Mouse (Mus musculus) forebrain, embryonic 12.5 days (tissue): ENCODE measurements around the gene Rbfox3. TPM values are rescaled to one million over a fixed set of nuclear protein-coding genes. Genes with fewer than 3 reads are reported as not detected.
A peak's percentile ranks its signal among the peaks of the same experiment; 100 is the strongest.

Experiments
- ATAC-seq: fragments of 200-750 bp; cut with Nextera tagmentation; 2 replicates; pipeline ENCODE4 v1.8.0; 2017; ENCODE audit warnings: moderate TSS enrichment; ENCODE audit not compliant: low FRiP score
- H3K27ac ChIP-seq: fragments of 300-500 bp; sonication (generic); 2 replicates; pipeline ENCODE4 v1.5.1; 2016; ENCODE audit warnings: mild to moderate bottlenecking
- H3K27me3 ChIP-seq: fragments of 300-500 bp; sonication (generic); 2 replicates; pipeline ENCODE4 v1.6.1; 2016; ENCODE audit warnings: mild to moderate bottlenecking
- H3K36me3 ChIP-seq: fragments of 300-500 bp; sonication (generic); replicated peaks from 2 replicates; pipeline ENCODE4 v1.6.1; 2016; ENCODE audit warnings: mild to moderate bottlenecking
- H3K4me1 ChIP-seq: fragments of 300-500 bp; sonication (generic); 2 replicates; pipeline ENCODE4 v1.6.1; 2016
- H3K4me2 ChIP-seq: fragments of 300-500 bp; sonication (generic); 2 replicates; pipeline ENCODE4 v1.6.1; 2016; ENCODE audit warnings: mild to moderate bottlenecking, moderate library complexity
- H3K4me3 ChIP-seq: fragments of 300-500 bp; sonication (generic); replicated peaks from 2 replicates; pipeline ENCODE4 v1.5.1; 2016; ENCODE audit warnings: mild to moderate bottlenecking
- H3K9ac ChIP-seq: fragments of 300-500 bp; sonication (generic); 2 replicates; pipeline ENCODE4 v1.6.1; 2016; ENCODE audit warnings: mild to moderate bottlenecking
- H3K9me3 ChIP-seq: fragments of 300-500 bp; sonication (generic); 2 replicates; pipeline ENCODE4 v1.6.1; 2016
- WGBS: fragments of 180-500 bp; shearing (Covaris S2); methylation state at CpG from one replicate; pipeline ENCODE4 v1.1.7; 2016; 5-methylcytosine and 5-hydroxymethylcytosine counted together
- polyA plus RNA-seq: library from polyadenylated mRNA; unstranded; fragments of >200 nt; fragmentation: Nextera tagmentation; extraction: Ambion mirVana; gene quantifications from 2 replicates; pipeline ENCODE4 v1.2.1, GENCODE M21; 2016

The Rbfox3 gene
- polyA plus RNA-seq, 1 experiment from 2014 or later, result 19.6 TPM

GRCm38 (mm10) chr11:118742762-118743161, 168.6 kb downstream of the Rbfox3 start:
- peak overlapping the region; percentile 25; the same call in 1 of the 2 replicates for H3K27ac ChIP-seq
- WGBS, result 21% methylated on average over 3 of the region's 3 CpGs
- H3K4me2 ChIP-seq, result no peak overlapping the region
- H3K4me1 ChIP-seq, result peaks cover 76% of the 10 kb centered on the region
- H3K27me3 ChIP-seq, result peaks cover 25% of the 10 kb centered on the region
- H3K9me3 ChIP-seq, result no peaks in the 10 kb centered on the region
- ATAC-seq, result no peak
- H3K4me3 ChIP-seq, result no peak overlapping the region
- no peaks in the 10 kb centered on the region for H3K36me3 ChIP-seq
- H3K9ac ChIP-seq, result no peak overlapping the region

- H3K36me3 ChIP-seq, result no peaks in the 10 kb centered on the region
- 36% methylated on average over 6 of the region's 6 CpGs for WGBS
- H3K9me3 ChIP-seq, result no peaks in the 10 kb centered on the region
- no peak overlapping the region for H3K9ac ChIP-seq
- H3K4me3 ChIP-seq, result no peak overlapping the region
- peaks cover 18% of the 10 kb centered on the region for H3K27me3 ChIP-seq
- no peak overlapping the region for H3K27ac ChIP-seq
- peaks cover 74% of the 10 kb centered on the region for H3K4me1 ChIP-seq
- no peak overlapping the region for H3K4me2 ChIP-seq
- no peak for ATAC-seq
These were observed 170.1 kb downstream of the Rbfox3 start for GRCm38 (mm10) chr11:118741262-118741661.

- H3K4me3 ChIP-seq, result no peak overlapping the region
- no peak overlapping the region for H3K27ac ChIP-seq
- H3K4me2 ChIP-seq, result peak overlapping the region; percentile 48; the same call in 1 of the 2 replicates
- peaks cover 70% of the 10 kb centered on the region for H3K4me1 ChIP-seq
- H3K9me3 ChIP-seq, result no peaks in the 10 kb centered on the region
- H3K36me3 ChIP-seq, result no peaks in the 10 kb centered on the region
- H3K27me3 ChIP-seq, result peaks cover 13% of the 10 kb centered on the region
- ATAC-seq, result no peak; the same call in 1 of the 2 replicates
- H3K9ac ChIP-seq, result no peak overlapping the region
- 15% methylated on average over 6 of the region's 6 CpGs for whole genome bisulfite sequencing
These were observed 171.4 kb downstream of the Rbfox3 start for GRCm38 (mm10) chr11:118740001-118740400.

- H3K27ac ChIP-seq, result peak overlapping the region; percentile 68
- H3K36me3 ChIP-seq, result no peaks in the 10 kb centered on the region
- WGBS, result 9% methylated on average over 23 of the region's 23 CpGs
- ATAC-seq, result peak; percentile 57
- no peaks in the 10 kb centered on the region for H3K9me3 ChIP-seq
- no peak overlapping the region for H3K9ac ChIP-seq
- peak overlapping the region; percentile 48 for H3K4me2 ChIP-seq
- H3K4me3 ChIP-seq, result peak overlapping the region; percentile 21; the same call in 1 of the 2 replicates
- H3K4me1 ChIP-seq, result peaks cover 62% of the 10 kb centered on the region
- peaks cover 13% of the 10 kb centered on the region for H3K27me3 ChIP-seq
These were observed 172.3 kb downstream of the Rbfox3 start for GRCm38 (mm10) chr11:118738855-118739832.

- H3K9ac ChIP-seq, result no peak overlapping the region
- H3K9me3 ChIP-seq, result no peaks in the 10 kb centered on the region
- H3K27ac ChIP-seq, result no peak overlapping the region
- H3K27me3 ChIP-seq, result peaks cover 9% of the 10 kb centered on the region
- no peak overlapping the region for H3K4me2 ChIP-seq
- 40% methylated on average over 7 of the region's 7 CpGs for WGBS
- peaks cover 54% of the 10 kb centered on the region for H3K4me1 ChIP-seq
- H3K4me3 ChIP-seq, result no peak overlapping the region
- no peaks in the 10 kb centered on the region for H3K36me3 ChIP-seq
- no peak for ATAC-seq
These were observed 173.1 kb downstream of the Rbfox3 start for GRCm38 (mm10) chr11:118738323-118738722.

- Histone ChIP-seq H3K4me3 (no peak overlapping the region), H3K4me2 (no peak overlapping the region), H3K9me3 (no peaks in the 10 kb centered on the region), H3K4me1 (peaks cover 52% of the 10 kb centered on the region), H3K9ac (no peak overlapping the region), H3K27me3 (peaks cover 4% of the 10 kb centered on the region), H3K27ac (no peak overlapping the region), H3K36me3 (no peaks in the 10 kb centered on the region)
- WGBS, result 72% methylated on average over 3 of the region's 3 CpGs
- ATAC-seq, result no peak
These were observed 173.6 kb downstream of the Rbfox3 start for GRCm38 (mm10) chr11:118737821-118738220.

- Histone ChIP-seq H3K4me1 (peaks cover 51% of the 10 kb centered on the region), H3K27ac (no peak overlapping the region), H3K4me3 (no peak overlapping the region), H3K36me3 (no peaks in the 10 kb centered on the region), H3K4me2 (no peak overlapping the region), H3K9me3 (no peaks in the 10 kb centered on the region), H3K9ac (no peak overlapping the region), H3K27me3 (peaks cover 4% of the 10 kb centered on the region; the same call in 1 of the 2 replicates)
- WGBS, result 82% methylated on average over 4 of the region's 4 CpGs
- ATAC-seq, result no peak
These were observed 174.4 kb downstream of the Rbfox3 start for GRCm38 (mm10) chr11:118736993-118737392.

GRCm38 (mm10) chr11:118731655-118732054, 179.7 kb downstream of the Rbfox3 start:
- Histone ChIP-seq H3K9ac (no peak overlapping the region), H3K4me2 (no peak overlapping the region), H3K27me3 (no peaks in the 10 kb centered on the region), H3K27ac (no peak overlapping the region), H3K36me3 (no peaks in the 10 kb centered on the region), H3K9me3 (no peaks in the 10 kb centered on the region), H3K4me1 (peaks cover 43% of the 10 kb centered on the region), H3K4me3 (no peak overlapping the region)
- ATAC-seq, result no peak
- WGBS, result 86% methylated on average over 5 of the region's 5 CpGs

- ATAC-seq, result no peak
- no peaks in the 10 kb centered on the region for H3K9me3 ChIP-seq
- H3K36me3 ChIP-seq, result no peaks in the 10 kb centered on the region
- 0 out of 2 replicates have a peak overlapping the region, but pooled peaks have one; percentile 12 for H3K9ac ChIP-seq
- no peaks in the 10 kb centered on the region for H3K27me3 ChIP-seq
- H3K4me1 ChIP-seq, result peaks cover 32% of the 10 kb centered on the region
- no peak overlapping the region for H3K4me2 ChIP-seq
- WGBS, result 47% methylated on average over 8 of the region's 8 CpGs
- no peak overlapping the region for H3K4me3 ChIP-seq
- H3K27ac ChIP-seq, result 0 out of 2 replicates have a peak overlapping the region, but pooled peaks have one; percentile 31
These were observed 182.0 kb downstream of the Rbfox3 start for GRCm38 (mm10) chr11:118729373-118729772.

GRCm38 (mm10) chr11:118728797-118729196, 182.6 kb downstream of the Rbfox3 start:
- Histone ChIP-seq H3K4me3 (no peak overlapping the region), H3K27ac (0 out of 2 replicates have a peak overlapping the region, but pooled peaks have one; percentile 25), H3K27me3 (no peaks in the 10 kb centered on the region), H3K36me3 (no peaks in the 10 kb centered on the region), H3K4me2 (no peak overlapping the region), H3K9me3 (no peaks in the 10 kb centered on the region), H3K9ac (0 out of 2 replicates have a peak overlapping the region, but pooled peaks have one; percentile 12), H3K4me1 (peaks cover 32% of the 10 kb centered on the region)
- ATAC-seq, result no peak
- 68% methylated on average over 12 of the region's 12 CpGs for WGBS

- ATAC-seq, result no peak
- H3K4me3 ChIP-seq, result no peak overlapping the region
- no peak overlapping the region for H3K27ac ChIP-seq
- no peak overlapping the region for H3K9ac ChIP-seq
- peaks cover 31% of the 10 kb centered on the region for H3K4me1 ChIP-seq
- H3K36me3 ChIP-seq, result no peaks in the 10 kb centered on the region
- no peaks in the 10 kb centered on the region for H3K27me3 ChIP-seq
- no peak overlapping the region for H3K4me2 ChIP-seq
- 24% methylated on average over 8 of the region's 8 CpGs for WGBS
- H3K9me3 ChIP-seq, result no peaks in the 10 kb centered on the region
These were observed 183.3 kb downstream of the Rbfox3 start for GRCm38 (mm10) chr11:118728083-118728551.

GRCm38 (mm10) chr11:118726430-118726829, 185.0 kb downstream of the Rbfox3 start:
- Histone ChIP-seq H3K27ac (no peak overlapping the region), H3K4me3 (no peak overlapping the region), H3K36me3 (no peaks in the 10 kb centered on the region), H3K9me3 (no peaks in the 10 kb centered on the region), H3K27me3 (no peaks in the 10 kb centered on the region), H3K4me1 (peaks cover 33% of the 10 kb centered on the region), H3K9ac (no peak overlapping the region), H3K4me2 (no peak overlapping the region)
- ATAC-seq, result no peak
- 80% methylated on average over 8 of the region's 8 CpGs for WGBS
